Mouse (Mus musculus) neutrophil, adult 59 days (primary cell): ENCODE measurements around the gene Ptk6. TPM values are rescaled to one million over a fixed set of nuclear protein-coding genes. Genes with fewer than 3 reads are reported as not detected.

ENCODE experiments used
- total RNA-seq, 2 experiments: library from RNA; stranded (reverse); gene quantifications; 1 replicate in 1 of 2; 2 replicates in 1 of 2; pipeline ENCODE4 v1.2.4; 2023

Ptk6 gene
- not detected for total RNA-seq

GRCm38 (mm10) chr2:181202422-181202821 lies at the start of gene Ptk6:
Ptk6 (minus strand) TSS chr2:181202789.

GRCm38 (mm10) chr2:181241602-181242313 lies 39.2 kb upstream of the Ptk6 start, which contains the start of gene Helz2:
Helz2 (minus strand) TSS chr2:181242027.

GRCm38 (mm10) chr2:181219538-181220216 lies 17.1 kb upstream of the Ptk6 start, which contains the start of gene Fndc11:
Fndc11 (plus strand) TSS chr2:181220013.

GRCm38 (mm10) chr2:181213021-181213445 lies 10.4 kb upstream of the Ptk6 start, which contains the start of gene Srms:
Srms (minus strand) TSS chr2:181213185.

GRCm38 (mm10) chr2:181187121-181188000 lies 15.2 kb downstream of the Ptk6 start, which contains the start of gene Ppdpf:
Ppdpf (plus strand) TSS chr2:181187247.

GRCm38 (mm10) chr2:181156248-181157121 lies 46.1 kb downstream of the Ptk6 start, which contains the start of gene Eef1a2:
Eef1a2 (minus strand) TSS chr2:181157014.

Other genes with a start within 250 kb of the Ptk6 start
- not detected for gene Nkain4, start 248.1 kb downstream of the Ptk6 start, total RNA-seq
- gene Arfgap1, start 235.6 kb downstream of the Ptk6 start, total RNA-seq, result 10 to 100 TPM; 45.2 to 49.6 TPM
- 1 to 10 TPM; 1.5 to 2.2 TPM for gene Col20a1, start 216.3 kb downstream of the Ptk6 start, total RNA-seq
- gene Chrna4, start 159.2 kb downstream of the Ptk6 start, total RNA-seq, result not detected
- not detected for gene Kcnq2, start 67.5 kb downstream of the Ptk6 start, total RNA-seq
- under 1 TPM in 1 of 2 experiments, not detected in 1; 0.16 TPM for gene Eef1a2, start 45.8 kb downstream of the Ptk6 start, total RNA-seq
- 10 to 100 TPM; 14.9 to 27.4 TPM for gene Ppdpf, start 15.5 kb downstream of the Ptk6 start, total RNA-seq
- under 1 TPM in 1 of 2 experiments, not detected in 1; 0.13 TPM for gene Srms, start 10.4 kb upstream of the Ptk6 start, total RNA-seq
- gene Fndc11, start 17.2 kb upstream of the Ptk6 start, total RNA-seq, result not detected
- 10 to 100 TPM; 48.9 to 62.2 TPM for gene Helz2, start 39.2 kb upstream of the Ptk6 start, total RNA-seq
- gene Gmeb2, start 85.2 kb upstream of the Ptk6 start, total RNA-seq, result 10 to 100 TPM; 30.5 to 31.6 TPM
- gene Stmn3, start 111.7 kb upstream of the Ptk6 start, total RNA-seq, result not detected
- gene Rtel1, start 117.0 kb upstream of the Ptk6 start, total RNA-seq, result 10 to 100 TPM; 38.8 to 42.1 TPM
- 10 to 100 TPM; 23.4 to 24.6 TPM for gene Zgpat, start 162.1 kb upstream of the Ptk6 start, total RNA-seq
- gene Arfrp1, start 162.6 kb upstream of the Ptk6 start, total RNA-seq, result 10 to 100 TPM; 33.2 to 37.4 TPM
- gene Lime1, start 177.3 kb upstream of the Ptk6 start, total RNA-seq, result 10 to 100 TPM; 24.6 to 31.5 TPM